Mouse (Mus musculus) mammary gland, adult 2 months (tissue): ENCODE data around the gene Ctrb1. TPM values are rescaled to one million over a fixed set of nuclear protein-coding genes. Genes with fewer than 3 reads are reported as not detected.

Experiments
- polyA plus RNA-seq: library from polyadenylated mRNA; depleted of rRNA; stranded (reverse); fragments of >200 nt; gene quantifications from 2 replicates; pipeline ENCODE4 v1.2.3, GENCODE M21; 2012; ENCODE audit warnings: low replicate concordance; rRNA removed

Ctrb1 gene
- polyA plus RNA-seq, result 0.26 and 3.7 TPM in 2 replicates

GRCm38 (mm10) chr8:111690960-111691445 is at the start of gene Ctrb1:
Gene Ctrb1 (minus strand): TSS chr8:111691010.

GRCm38 (mm10) chr8:111643264-111644141 is 47.3 kb downstream of the Ctrb1 start, which contains the start of gene Zfp1:
Gene Zfp1 (plus strand): TSS chr8:111643401.

Other genes with a start within 250 kb of the Ctrb1 start
- gene Wdr59, start 168.9 kb downstream of the Ctrb1 start, polyA plus RNA-seq, result 6.7 and 10.4 TPM in 2 replicates
- gene Znrf1, start 154.9 kb downstream of the Ctrb1 start, polyA plus RNA-seq, result 102 and 160 TPM in 2 replicates
- gene Ldhd, start 60.6 kb downstream of the Ctrb1 start, polyA plus RNA-seq, result 52.1 and 55.6 TPM in 2 replicates
- gene Zfp1, start 47.6 kb downstream of the Ctrb1 start, polyA plus RNA-seq, result 4.7 and 4.9 TPM in 2 replicates
- 60.5 and 75.5 TPM in 2 replicates for gene Bcar1, start 52.8 kb upstream of the Ctrb1 start, polyA plus RNA-seq
- 1.5 and 4.4 TPM in 2 replicates for gene Cfdp1, start 163.3 kb upstream of the Ctrb1 start, polyA plus RNA-seq
- gene Tmem170, start 185.7 kb upstream of the Ctrb1 start, polyA plus RNA-seq, result 2.7 and 4.2 TPM in 2 replicates
- 0.06 and 0.27 TPM in 2 replicates for gene Chst5, start 219.4 kb upstream of the Ctrb1 start, polyA plus RNA-seq
- gene Tmem231, start 242.9 kb upstream of the Ctrb1 start, polyA plus RNA-seq, result 5.3 and 5.6 TPM in 2 replicates
- 14.1 and 53.1 TPM in 2 replicates for gene Gabarapl2, start 249.7 kb upstream of the Ctrb1 start, polyA plus RNA-seq